Mouse (Mus musculus): ENCODE results near the gene Mlycd.

DNA sequence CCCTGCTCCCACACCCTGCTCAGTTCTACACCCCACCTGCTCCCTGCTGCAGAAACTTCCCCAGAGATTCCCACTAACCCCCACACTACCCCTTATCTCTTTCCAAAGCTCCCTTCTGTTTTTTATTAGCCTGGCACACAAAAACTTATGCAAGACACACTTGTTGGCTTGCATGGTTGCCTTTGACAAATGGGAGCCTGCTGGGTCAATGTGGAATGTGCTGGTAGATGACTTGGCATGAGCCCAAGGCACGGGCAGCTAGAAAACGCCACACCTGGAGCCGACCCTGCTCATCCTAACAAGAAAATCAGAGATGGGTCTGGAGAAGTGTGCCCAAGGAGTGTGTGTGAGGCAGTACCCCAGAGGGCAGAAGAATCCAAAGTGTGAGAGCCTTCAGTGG is 34.9 kb downstream of the Mlycd start:
- TF ChIP-seq POLR2A (IDR thresholded peaks at IDR 0.05; ENCODE audit: borderline replicate concordance, insufficient read depth, low read length) = no peak
- no peak for TF ChIP-seq CTCF (IDR thresholded peaks at IDR 0.05; ENCODE audit: borderline replicate concordance, insufficient read depth, low read depth, low read length)

All from cerebellum, adult 2 months (tissue).